Mouse (Mus musculus) hindbrain, embryonic 10.5 days (tissue): Measurements from ENCODE around the gene Gpx7. TPM values are rescaled to one million over a fixed set of nuclear protein-coding genes. Genes with fewer than 3 reads are reported as not detected.

Experiments
- DNase-seq: peaks from one replicate; pipeline ENCODE4 v3.0.0-alpha.2; 2017; ENCODE audit warnings: low spot score
- H3K27ac ChIP-seq: fragments of 300-500 bp; sonication (generic); 2 replicates; pipeline ENCODE4 v1.5.1; 2016; ENCODE audit warnings: mild to moderate bottlenecking, moderate library complexity
- H3K27me3 ChIP-seq: fragments of 300-500 bp; sonication (generic); 2 replicates; pipeline ENCODE4 v1.6.1; 2016; ENCODE audit warnings: mild to moderate bottlenecking; ENCODE audit not compliant: poor library complexity, insufficient read depth, severe bottlenecking
- H3K36me3 ChIP-seq: fragments of 300-500 bp; sonication (generic); 2 replicates; pipeline ENCODE4 v1.6.1; 2016; ENCODE audit warnings: mild to moderate bottlenecking, moderate library complexity
- H3K4me1 ChIP-seq: fragments of 300-500 bp; sonication (generic); replicated peaks from 2 replicates; pipeline ENCODE4 v1.6.1; 2016; ENCODE audit warnings: mild to moderate bottlenecking
- H3K4me3 ChIP-seq: fragments of 300-500 bp; sonication (generic); 2 replicates; pipeline ENCODE4 v1.5.1; 2016; ENCODE audit warnings: mild to moderate bottlenecking, moderate library complexity
- H3K9me3 ChIP-seq: fragments of 300-500 bp; sonication (generic); 2 replicates; pipeline ENCODE4 v1.6.1; 2016; ENCODE audit warnings: mild to moderate bottlenecking, moderate library complexity
- WGBS: fragments of 180-500 bp; shearing (Covaris S2); methylation state at CpG from one replicate; pipeline ENCODE4 v1.1.7; 2016; 5-methylcytosine and 5-hydroxymethylcytosine counted together
- polyA plus RNA-seq: library from polyadenylated mRNA; unstranded; fragments of >200 nt; fragmentation: Nextera tagmentation; extraction: Ambion mirVana; gene quantifications from 2 replicates; pipeline ENCODE4 v1.2.1, GENCODE M21; 2016

Gpx7 gene
- polyA plus RNA-seq, 1 experiment from 2014 or later, result 56.0 TPM

DNA sequence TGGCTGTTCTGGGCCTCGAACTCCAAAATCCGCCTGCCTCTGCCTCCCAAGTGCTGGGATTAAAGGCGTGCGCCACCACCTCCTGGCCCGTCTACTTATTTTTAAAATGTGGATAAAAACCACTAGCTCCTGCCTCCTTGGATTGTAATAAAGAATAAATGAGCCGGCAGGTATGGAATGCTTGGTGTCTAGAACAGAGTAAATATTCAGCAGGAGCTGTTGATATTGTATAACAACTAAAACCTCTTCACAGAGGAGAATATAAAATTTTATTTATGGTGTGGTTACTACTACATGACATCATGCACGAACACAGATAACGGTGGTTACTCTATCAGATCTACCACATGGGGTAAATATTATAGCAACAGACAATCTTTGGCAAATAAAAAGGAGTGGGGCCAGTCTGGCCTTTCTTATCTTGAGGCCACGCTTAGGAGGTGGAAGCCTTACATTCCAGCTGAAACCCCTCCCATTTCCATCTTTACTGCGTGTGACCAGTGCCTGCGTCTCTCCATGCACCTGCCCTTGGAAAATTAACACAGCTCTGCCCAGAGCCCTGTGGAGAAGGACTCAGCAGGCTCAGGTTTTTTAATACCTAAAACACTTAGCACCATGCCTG is 21.1 kb upstream of the Gpx7 start:
- Histone ChIP-seq H3K36me3 (no peaks in the 10 kb centered on the region), H3K27me3 (no peaks in the 10 kb centered on the region), H3K4me1 (peaks cover 30% of the 10 kb centered on the region), H3K4me3 (no peak overlapping the region), H3K27ac (no peak overlapping the region), H3K9me3 (no peaks in the 10 kb centered on the region)
- no peak for DNase-seq
- 89% methylated on average over 11 of the region's 11 CpGs for WGBS

DNA sequence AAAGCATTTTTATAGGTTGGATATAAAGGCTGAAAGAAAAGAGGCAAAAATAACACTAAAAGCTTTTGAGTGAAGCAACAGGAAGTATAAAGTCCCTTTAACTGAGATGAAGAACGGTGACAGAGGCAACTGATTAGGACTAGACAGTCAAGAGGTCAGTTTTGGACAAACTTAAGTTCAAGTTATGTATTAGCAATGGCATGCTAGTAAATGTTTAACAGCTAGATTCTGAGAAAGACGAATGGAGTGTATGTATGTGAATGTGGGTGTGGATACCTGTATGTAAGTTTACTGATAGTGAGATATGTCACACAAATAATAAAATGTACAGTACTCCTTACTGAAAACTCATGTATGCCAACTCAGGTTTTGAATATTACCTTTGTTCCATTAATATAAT is 17.8 kb upstream of the Gpx7 start:
- no peak overlapping the region for H3K4me3 ChIP-seq
- WGBS, result 83% methylated on average over 2 of the region's 2 CpGs
- H3K4me1 ChIP-seq, result peaks cover 7% of the 10 kb centered on the region; the same call in 1 of the 2 replicates
- no peaks in the 10 kb centered on the region for H3K36me3 ChIP-seq
- H3K27ac ChIP-seq, result no peak overlapping the region
- no peaks in the 10 kb centered on the region for H3K27me3 ChIP-seq
- DNase-seq, result no peak
- H3K9me3 ChIP-seq, result no peaks in the 10 kb centered on the region

DNA sequence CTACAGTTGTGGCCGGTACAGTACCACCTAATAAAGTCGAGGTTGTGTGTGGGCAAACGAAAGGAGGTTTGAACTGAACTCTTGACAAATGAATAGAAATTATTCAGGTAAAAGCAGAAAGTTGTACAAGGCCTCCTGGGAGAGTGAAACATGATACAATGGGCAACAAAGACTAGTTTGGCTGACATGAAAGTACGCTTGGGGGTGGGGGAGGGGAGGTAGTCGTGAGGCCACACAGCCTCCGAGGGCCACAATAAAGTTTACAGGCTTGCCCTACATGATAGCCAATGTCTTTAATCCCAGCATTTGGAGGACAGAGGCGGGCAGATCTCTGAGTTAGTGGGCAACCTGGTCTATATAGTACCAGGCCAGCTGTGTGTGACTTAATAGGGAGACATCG is 860 bp upstream of the Gpx7 start:
- no peaks in the 10 kb centered on the region for H3K36me3 ChIP-seq
- H3K4me1 ChIP-seq, result peaks cover 28% of the 10 kb centered on the region
- 35% methylated on average over 8 of the region's 8 CpGs for WGBS
- no peak overlapping the region for H3K4me3 ChIP-seq
- peaks cover 10% of the 10 kb centered on the region; the same call in 1 of the 2 replicates for H3K27me3 ChIP-seq
- no peaks in the 10 kb centered on the region for H3K9me3 ChIP-seq
- peak overlapping the region; percentile 88; the same call in 1 of the 2 replicates for H3K27ac ChIP-seq
- DNase-seq, result peak; percentile 23

DNA sequence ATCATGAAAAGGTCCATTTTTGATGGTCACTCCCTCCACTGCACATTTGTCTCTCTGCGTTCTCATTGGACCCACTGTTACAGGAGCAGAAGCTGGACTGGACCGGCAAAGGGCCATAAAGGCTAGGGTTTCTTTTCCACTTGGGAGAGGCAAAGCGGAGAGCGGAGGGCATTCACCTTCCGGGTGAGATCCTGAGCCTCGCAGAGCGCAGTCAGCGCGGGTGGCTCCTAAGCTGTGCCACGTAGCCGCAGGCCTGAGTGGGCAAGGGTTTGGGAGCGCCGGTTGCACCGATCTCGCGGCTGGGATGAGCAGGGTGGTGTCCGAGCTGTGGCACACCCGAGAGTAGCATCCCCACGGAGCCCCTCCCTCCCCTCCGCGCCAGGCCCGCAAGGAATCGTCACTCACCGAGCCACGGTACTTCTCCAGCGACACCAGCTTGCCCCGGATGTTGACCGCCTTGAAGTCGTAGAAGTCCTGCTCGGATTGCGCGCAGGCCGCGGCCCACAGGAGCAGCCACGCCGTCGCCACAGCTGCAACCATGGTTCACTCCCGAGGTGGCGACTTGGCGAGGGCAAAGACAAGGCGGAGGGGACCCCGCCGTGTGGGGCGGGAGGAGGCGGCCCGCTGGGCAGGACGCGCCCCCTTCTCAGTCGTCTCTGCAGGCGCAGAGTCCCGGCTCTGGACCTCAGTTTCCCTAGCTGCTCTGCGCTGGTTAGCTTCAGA is 462 bp downstream of the Gpx7 start:
- no peaks in the 10 kb centered on the region for H3K36me3 ChIP-seq
- peak overlapping the region; percentile 54 for H3K4me3 ChIP-seq
- H3K27me3 ChIP-seq, result peaks cover 10% of the 10 kb centered on the region; the same call in 1 of the 2 replicates
- H3K9me3 ChIP-seq, result no peaks in the 10 kb centered on the region
- peaks cover 28% of the 10 kb centered on the region for H3K4me1 ChIP-seq
- H3K27ac ChIP-seq, result peak overlapping the region; percentile 88
- peak; percentile 72 for DNase-seq
- 1% methylated on average over 52 of the region's 52 CpGs for WGBS

DNA sequence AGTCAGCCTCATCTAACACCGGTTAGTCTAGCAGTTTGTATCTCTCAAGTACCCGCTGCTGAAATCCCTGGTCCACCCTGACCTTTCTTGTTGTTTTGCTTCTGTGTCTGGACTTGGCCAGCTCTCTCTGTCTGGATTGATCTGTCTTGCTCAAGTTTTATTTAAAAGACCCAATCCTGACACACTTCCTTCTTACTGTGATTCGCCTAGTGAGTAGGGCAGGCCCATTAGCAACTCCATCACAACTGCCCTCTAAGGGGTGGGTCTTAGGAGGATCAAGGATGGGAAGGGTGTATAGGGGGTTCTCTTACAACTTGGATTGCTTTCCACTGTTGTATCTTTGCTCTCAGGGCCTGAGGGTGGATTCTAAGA is 1.0 kb downstream of the Gpx7 start:
- H3K4me1 ChIP-seq, result peaks cover 28% of the 10 kb centered on the region
- no peak for DNase-seq
- no peaks in the 10 kb centered on the region for H3K9me3 ChIP-seq
- H3K27ac ChIP-seq, result peak overlapping the region; percentile 88
- peaks cover 10% of the 10 kb centered on the region; the same call in 1 of the 2 replicates for H3K27me3 ChIP-seq
- 69% methylated on average over 3 of the region's 3 CpGs for WGBS
- H3K4me3 ChIP-seq, result peak overlapping the region; percentile 54
- peaks cover under 1% of the 10 kb centered on the region; the same call in 1 of the 2 replicates for H3K36me3 ChIP-seq

DNA sequence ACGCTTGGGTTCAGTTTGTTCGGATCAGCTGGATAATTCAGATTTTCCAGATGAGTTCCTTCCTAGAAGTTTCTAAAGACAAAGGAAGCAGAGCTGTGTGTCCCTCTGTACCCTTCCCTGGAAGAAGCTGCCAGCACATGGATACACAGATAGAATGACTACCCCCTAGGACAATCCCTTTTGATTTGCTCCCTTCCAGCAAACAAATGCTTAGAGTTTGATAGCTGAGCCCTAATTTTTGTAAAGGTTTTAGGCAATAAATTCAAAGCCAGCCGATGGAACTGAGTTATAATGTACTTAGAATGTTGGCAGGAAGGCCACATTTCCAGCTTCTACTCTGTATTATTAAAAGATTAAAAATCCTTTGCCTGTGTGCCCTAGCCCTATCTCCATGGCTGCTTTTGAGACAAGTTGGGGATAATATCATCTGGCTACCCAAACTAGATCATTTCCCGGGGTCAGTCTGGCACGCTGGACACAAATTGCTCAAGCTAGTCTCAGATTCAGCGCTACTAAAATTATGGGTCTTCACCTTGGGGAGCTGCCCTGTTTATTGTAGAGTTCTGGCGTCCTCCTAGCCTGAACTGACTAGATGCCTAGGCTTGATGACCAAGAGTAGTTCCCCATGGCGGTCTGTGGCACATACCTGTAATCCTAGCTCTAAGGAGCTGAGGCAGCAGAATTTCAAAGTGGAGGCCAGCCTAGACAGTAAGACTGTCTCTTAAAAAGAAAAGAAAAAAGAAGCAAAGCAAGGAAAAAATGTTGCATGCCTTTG is 2.7 kb downstream of the Gpx7 start:
- no peak for DNase-seq
- 93% methylated on average over 8 of the region's 8 CpGs for whole genome bisulfite sequencing

DNA sequence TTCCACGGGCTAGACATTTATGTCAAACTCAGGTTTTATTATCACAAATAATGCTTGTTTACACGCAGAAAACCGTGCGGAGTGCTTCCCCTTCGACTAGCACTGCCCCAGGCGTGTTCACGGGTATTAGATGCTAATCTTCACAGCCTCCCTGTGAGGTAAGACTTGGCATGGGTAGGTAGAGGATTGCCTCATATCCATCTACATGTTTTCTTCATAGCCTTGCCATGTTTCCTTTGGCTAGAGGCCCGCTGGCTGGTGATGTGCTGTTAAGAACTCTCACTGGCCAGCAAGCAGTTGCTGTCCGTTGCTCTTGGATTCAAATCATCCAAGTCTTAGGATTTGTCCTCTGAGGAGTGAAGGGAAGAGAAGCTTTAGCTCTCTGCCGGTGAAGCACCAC is 6.4 kb downstream of the Gpx7 start:
- no peak overlapping the region for H3K4me3 ChIP-seq
- H3K27ac ChIP-seq, result no peak overlapping the region
- H3K4me1 ChIP-seq, result no peaks in the 10 kb centered on the region
- H3K27me3 ChIP-seq, result no peaks in the 10 kb centered on the region
- H3K36me3 ChIP-seq, result peaks cover 6% of the 10 kb centered on the region; the same call in 1 of the 2 replicates
- 93% methylated on average over 10 of the region's 10 CpGs for WGBS
- DNase-seq, result no peak
- H3K9me3 ChIP-seq, result no peaks in the 10 kb centered on the region

More for the DNA sequence above, 2.7 kb downstream of the Gpx7 start:
- Histone ChIP-seq H3K9me3 (no peaks in the 10 kb centered on the region), H3K36me3 (peaks cover 6% of the 10 kb centered on the region; the same call in 1 of the 2 replicates), H3K4me3 (no peak overlapping the region), H3K27ac (no peak overlapping the region), H3K4me1 (peaks cover 28% of the 10 kb centered on the region), H3K27me3 (peaks cover 10% of the 10 kb centered on the region; the same call in 1 of the 2 replicates)

DNA sequence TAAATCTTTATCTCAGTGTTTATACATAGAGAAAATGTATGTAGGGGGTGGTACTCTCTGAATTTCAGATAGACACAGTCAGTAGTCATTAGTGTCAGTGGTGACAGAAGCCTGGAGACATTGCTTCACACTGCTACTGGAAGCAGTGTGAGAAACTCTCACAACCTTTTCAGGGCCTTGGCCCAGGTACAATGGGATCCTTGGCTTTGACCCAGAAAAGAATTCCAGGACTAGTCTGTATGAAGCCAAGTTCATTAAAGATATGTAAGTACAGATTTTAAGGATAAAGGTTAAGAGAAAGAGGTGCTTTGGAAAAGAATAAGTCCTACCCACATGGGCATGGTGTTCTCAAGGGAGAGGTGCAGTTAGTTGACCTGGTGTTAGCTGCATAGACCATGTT is 12.5 kb downstream of the Gpx7 start:
- no peaks in the 10 kb centered on the region for H3K36me3 ChIP-seq

DNA sequence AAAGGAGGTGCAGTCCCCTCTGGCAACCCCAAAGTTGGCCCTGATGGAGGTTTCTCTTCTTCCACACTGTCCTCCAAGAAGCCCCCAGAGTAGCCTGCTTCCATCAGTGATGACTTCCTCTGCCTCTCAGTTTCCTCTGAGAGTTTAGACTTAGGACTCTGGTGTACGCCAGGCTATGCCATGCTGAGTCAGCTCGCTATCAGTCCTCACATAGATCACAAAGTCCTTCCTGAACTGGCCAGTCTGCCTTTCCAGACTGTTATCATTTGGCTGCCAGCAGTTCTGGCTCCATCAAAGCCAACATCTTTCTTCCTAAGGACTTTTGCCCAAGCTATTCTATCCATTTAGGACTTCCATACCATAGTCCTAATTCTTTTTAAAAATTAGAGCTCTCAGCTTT is 14.2 kb downstream of the Gpx7 start:
- H3K27ac ChIP-seq, result no peak overlapping the region
- 0 out of 2 replicates have a peak, but pooled peaks cover 5% of the 10 kb centered on the region for H3K27me3 ChIP-seq
- peaks cover 14% of the 10 kb centered on the region for H3K4me1 ChIP-seq
- H3K9me3 ChIP-seq, result peaks cover 5% of the 10 kb centered on the region; the same call in 1 of the 2 replicates
- no peaks in the 10 kb centered on the region for H3K36me3 ChIP-seq
- 84% methylated on average over 2 of the region's 2 CpGs for WGBS
- DNase-seq, result no peak
- no peak overlapping the region for H3K4me3 ChIP-seq

More for the DNA sequence above, 12.5 kb downstream of the Gpx7 start:
- peaks cover 5% of the 10 kb centered on the region; the same call in 1 of the 2 replicates for H3K9me3 ChIP-seq
- H3K4me3 ChIP-seq, result no peak overlapping the region
- DNase-seq, result no peak
- H3K4me1 ChIP-seq, result no peaks in the 10 kb centered on the region
- H3K27ac ChIP-seq, result no peak overlapping the region
- 0 out of 2 replicates have a peak, but pooled peaks cover 5% of the 10 kb centered on the region for H3K27me3 ChIP-seq

DNA sequence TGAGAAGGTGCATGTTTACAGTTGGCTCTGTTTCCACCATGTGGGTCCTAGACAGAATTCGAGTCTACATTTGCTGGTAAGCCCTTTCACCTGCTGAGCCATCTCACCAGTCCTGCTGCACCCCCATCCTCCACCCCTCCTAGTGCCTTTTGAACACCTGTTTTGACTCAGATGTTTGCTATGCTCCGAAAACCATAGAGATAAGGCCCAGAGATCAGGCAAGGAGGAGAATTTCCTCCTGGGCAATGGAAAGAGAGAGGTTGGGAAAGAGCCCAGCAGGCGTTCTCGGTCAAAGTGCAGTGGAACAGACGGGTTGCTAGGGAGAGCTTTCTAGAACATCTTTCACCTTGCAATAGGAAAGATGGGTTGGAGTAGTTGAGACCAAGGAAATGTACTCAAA is 15.6 kb downstream of the Gpx7 start:
- H3K4me3 ChIP-seq, result no peak overlapping the region
- peaks cover 5% of the 10 kb centered on the region; the same call in 1 of the 2 replicates for H3K9me3 ChIP-seq
- H3K36me3 ChIP-seq, result no peaks in the 10 kb centered on the region
- WGBS, result 75% methylated on average over 5 of the region's 5 CpGs
- H3K27ac ChIP-seq, result no peak overlapping the region
- H3K27me3 ChIP-seq, result 0 out of 2 replicates have a peak, but pooled peaks cover 5% of the 10 kb centered on the region
- no peak for DNase-seq
- peaks cover 22% of the 10 kb centered on the region for H3K4me1 ChIP-seq

DNA sequence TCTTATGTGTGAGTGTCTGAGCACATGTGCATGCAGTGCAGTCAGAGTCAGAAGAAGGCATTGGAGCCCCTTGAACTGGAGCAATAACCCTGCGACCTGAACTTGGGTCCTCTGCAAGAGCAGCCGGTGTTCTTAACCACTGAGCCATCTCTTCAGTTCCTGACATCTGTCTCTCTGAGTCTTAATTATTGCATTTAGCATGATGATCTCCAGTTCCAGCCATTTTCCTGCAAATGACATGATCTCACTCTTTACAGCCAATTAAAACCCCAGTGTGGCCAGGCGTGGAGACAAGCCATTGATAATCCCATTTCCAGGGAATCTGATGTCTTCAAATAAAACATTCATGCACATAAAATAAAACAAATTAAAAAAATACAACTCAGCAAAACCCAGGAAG is 18.0 kb downstream of the Gpx7 start:
- 83% methylated on average over 3 of the region's 3 CpGs for WGBS
- no peak for DNase-seq

DNA sequence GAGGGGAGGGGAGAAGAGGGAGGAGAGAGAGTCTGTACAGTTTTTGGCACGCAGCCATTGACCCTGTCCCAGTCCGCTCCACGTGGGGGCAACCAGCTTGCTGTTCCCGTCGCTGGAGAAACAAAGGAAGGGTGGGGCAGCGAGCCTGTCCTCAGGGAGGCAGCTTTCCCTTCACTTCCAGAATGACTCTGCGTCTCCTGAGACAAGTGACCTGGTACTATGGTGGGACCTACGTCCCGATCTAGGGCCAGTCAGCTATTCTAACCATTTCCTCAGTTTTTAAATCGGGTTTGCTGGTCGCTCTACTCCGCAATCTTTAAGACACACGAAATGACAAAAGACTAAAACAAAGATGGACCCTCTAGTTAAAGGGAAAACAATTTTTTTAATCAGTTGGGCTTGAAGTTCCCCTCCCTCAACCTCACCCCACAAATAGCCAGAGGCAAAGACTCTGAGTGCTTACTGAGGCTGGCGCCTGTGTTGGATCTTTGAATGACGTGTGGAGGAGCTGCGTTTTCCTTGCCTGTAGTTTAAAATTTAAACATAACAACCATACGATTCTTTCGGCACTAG is 19.0 kb downstream of the Gpx7 start:
- H3K4me3 ChIP-seq, result peak overlapping the region; percentile 45
- DNase-seq, result peak; percentile 75
- 7% methylated on average over 18 of the region's 18 CpGs for WGBS
- H3K27me3 ChIP-seq, result peaks cover 34% of the 10 kb centered on the region
- peaks cover 36% of the 10 kb centered on the region for H3K4me1 ChIP-seq
- H3K27ac ChIP-seq, result peak overlapping the region; percentile 90
- no peaks in the 10 kb centered on the region for H3K36me3 ChIP-seq
- no peaks in the 10 kb centered on the region for H3K9me3 ChIP-seq

More for the DNA sequence above, 18.0 kb downstream of the Gpx7 start:
- no peaks in the 10 kb centered on the region for H3K36me3 ChIP-seq
- no peak overlapping the region for H3K27ac ChIP-seq
- peaks cover 27% of the 10 kb centered on the region for H3K4me1 ChIP-seq
- H3K9me3 ChIP-seq, result no peaks in the 10 kb centered on the region
- H3K4me3 ChIP-seq, result no peak overlapping the region
- H3K27me3 ChIP-seq, result peaks cover 24% of the 10 kb centered on the region
